Mouse (Mus musculus): ENCODE measurements around the gene Pde4d. TPM values are rescaled to one million over a fixed set of nuclear protein-coding genes. Genes with fewer than 3 reads are reported as not detected.

The Pde4d gene
- polyA plus RNA-seq, 1 experiment from 2014 or later, result 32.1 TPM

GRCm38 (mm10) chr13:109508472-109508871 is 1058.7 kb downstream of the Pde4d start:
- no peak for ATAC-seq (ENCODE audit: low read depth)
- H3K27ac ChIP-seq (ENCODE audit: low read depth, low read length), result no peak overlapping the region
- no peaks in the 10 kb centered on the region for H3K9me3 ChIP-seq (ENCODE audit: control insufficient read depth, low read length)
- no peaks in the 10 kb centered on the region for H3K4me1 ChIP-seq (ENCODE audit: control insufficient read depth, insufficient read depth, low read length)
- H3K4me2 ChIP-seq (ENCODE audit: low read depth, low read length), result no peak overlapping the region
- no peaks in the 10 kb centered on the region for H3K27me3 ChIP-seq (ENCODE audit: control insufficient read depth, insufficient read depth, low read length)
- H3K9ac ChIP-seq (replicated peaks; ENCODE audit: low read depth, low read length), result no peak overlapping the region
- no peaks in the 10 kb centered on the region for H3K36me3 ChIP-seq (ENCODE audit: control insufficient read depth, insufficient read depth, low read length)
- no peak overlapping the region for H3K4me3 ChIP-seq (ENCODE audit: low read depth, low read length)
- WGBS, result 89% methylated on average over 4 of the region's 4 CpGs

DNA sequence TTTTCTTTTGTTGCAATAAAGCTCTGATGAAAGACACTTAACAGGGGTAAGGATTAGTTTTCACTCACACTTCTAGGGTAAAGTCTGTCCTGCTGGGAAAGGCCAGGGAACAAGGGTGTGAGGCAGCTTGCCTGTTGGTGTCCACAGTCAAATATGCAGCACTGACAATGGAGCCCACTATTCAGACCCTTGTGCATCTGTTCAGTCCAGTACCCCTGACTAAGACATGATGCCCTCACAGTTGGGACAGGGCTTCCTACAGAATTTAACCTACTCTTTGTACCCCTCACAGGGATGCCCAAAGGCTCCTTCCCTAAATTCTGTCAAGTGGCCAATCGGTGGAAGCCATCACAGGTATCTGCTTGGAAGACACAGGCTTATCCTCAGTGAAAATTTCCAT is 1068.4 kb downstream of the Pde4d start:
- 93% methylated on average over 1 of the region's 1 CpGs for WGBS
- H3K4me2 ChIP-seq (ENCODE audit: low read depth, low read length), result no peak overlapping the region
- ATAC-seq (ENCODE audit: low read depth), result no peak
- no peaks in the 10 kb centered on the region for H3K27me3 ChIP-seq (ENCODE audit: control insufficient read depth, insufficient read depth, low read length)
- H3K9me3 ChIP-seq (ENCODE audit: control insufficient read depth, low read length), result no peaks in the 10 kb centered on the region
- H3K4me1 ChIP-seq (ENCODE audit: control insufficient read depth, insufficient read depth, low read length), result no peaks in the 10 kb centered on the region
- no peaks in the 10 kb centered on the region for H3K36me3 ChIP-seq (ENCODE audit: control insufficient read depth, insufficient read depth, low read length)
- H3K27ac ChIP-seq (ENCODE audit: low read depth, low read length), result no peak overlapping the region
- no peak overlapping the region for H3K4me3 ChIP-seq (ENCODE audit: low read depth, low read length)
- H3K9ac ChIP-seq (replicated peaks; ENCODE audit: low read depth, low read length), result no peak overlapping the region

DNA sequence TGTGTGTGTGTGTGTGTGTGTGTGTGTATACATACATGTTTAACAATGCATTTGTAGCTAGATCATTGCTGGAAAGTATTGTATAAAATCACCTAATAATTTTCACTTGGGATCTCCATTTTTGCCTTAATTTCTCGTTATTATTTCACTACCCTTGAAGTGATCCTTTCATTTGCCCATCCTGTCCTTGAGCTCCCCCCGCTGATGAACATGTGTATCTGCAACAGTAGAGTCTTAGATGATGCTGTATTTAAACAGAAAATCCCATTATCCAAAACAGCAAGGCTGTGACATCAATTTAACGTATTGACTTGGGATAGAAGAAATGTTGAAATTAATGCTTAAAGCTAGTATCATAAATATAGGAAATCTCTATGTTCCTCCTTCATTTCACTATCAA is 1069.7 kb downstream of the Pde4d start:
- Histone ChIP-seq H3K4me1 (ENCODE audit: control insufficient read depth, insufficient read depth, low read length) (no peaks in the 10 kb centered on the region), H3K4me2 (ENCODE audit: low read depth, low read length) (no peak overlapping the region), H3K27me3 (ENCODE audit: control insufficient read depth, insufficient read depth, low read length) (no peaks in the 10 kb centered on the region), H3K4me3 (ENCODE audit: low read depth, low read length) (no peak overlapping the region), H3K9ac (replicated peaks; ENCODE audit: low read depth, low read length) (no peak overlapping the region), H3K36me3 (ENCODE audit: control insufficient read depth, insufficient read depth, low read length) (no peaks in the 10 kb centered on the region), H3K27ac (ENCODE audit: low read depth, low read length) (no peak overlapping the region), H3K9me3 (ENCODE audit: control insufficient read depth, low read length) (no peaks in the 10 kb centered on the region)
- WGBS, result 39% methylated on average over 3 of the region's 3 CpGs
- ATAC-seq (ENCODE audit: low read depth), result no peak

DNA sequence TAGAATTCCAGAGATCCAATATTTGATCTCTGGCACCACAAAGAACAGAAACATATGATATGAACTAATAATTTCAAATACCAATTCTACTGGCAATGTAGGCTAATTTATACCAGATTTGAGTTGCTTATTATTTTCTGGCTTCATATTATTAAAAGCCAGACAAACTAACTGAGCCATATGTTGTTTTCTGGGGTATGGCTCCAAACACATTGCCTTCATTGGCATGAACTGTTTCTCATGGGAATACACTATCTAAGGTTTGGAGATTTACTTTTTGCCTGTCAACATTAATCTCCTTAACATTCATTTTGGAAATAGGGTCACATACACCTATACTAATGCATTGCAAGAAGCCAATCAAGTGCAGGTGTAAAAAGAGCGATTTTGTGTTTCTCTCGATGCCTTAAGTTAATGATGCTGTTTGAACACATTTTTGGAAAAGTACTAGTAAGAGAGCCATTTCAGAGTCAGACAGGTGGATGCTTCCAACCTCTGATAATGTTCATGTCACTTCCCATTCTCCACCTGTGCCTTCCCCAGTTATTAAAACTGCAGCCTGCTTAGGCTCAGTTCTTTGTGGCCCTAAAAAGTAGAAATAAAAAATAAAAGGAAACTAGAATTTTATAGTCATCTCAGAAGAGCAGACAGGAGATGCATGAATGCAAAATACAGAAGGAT is 1070.4 kb downstream of the Pde4d start:
- Histone ChIP-seq H3K36me3 (ENCODE audit: control insufficient read depth, insufficient read depth, low read length) (no peaks in the 10 kb centered on the region), H3K4me1 (ENCODE audit: control insufficient read depth, insufficient read depth, low read length) (no peaks in the 10 kb centered on the region), H3K9ac (replicated peaks; ENCODE audit: low read depth, low read length) (no peak overlapping the region), H3K4me3 (ENCODE audit: low read depth, low read length) (no peak overlapping the region), H3K27ac (ENCODE audit: low read depth, low read length) (no peak overlapping the region), H3K4me2 (ENCODE audit: low read depth, low read length) (no peak overlapping the region), H3K9me3 (ENCODE audit: control insufficient read depth, low read length) (no peaks in the 10 kb centered on the region), H3K27me3 (ENCODE audit: control insufficient read depth, insufficient read depth, low read length) (no peaks in the 10 kb centered on the region)
- WGBS, result 85% methylated on average over 2 of the region's 2 CpGs
- ATAC-seq (ENCODE audit: low read depth), result no peak

- Histone ChIP-seq H3K36me3 (ENCODE audit: control insufficient read depth, insufficient read depth, low read length) (no peaks in the 10 kb centered on the region), H3K9ac (replicated peaks; ENCODE audit: low read depth, low read length) (no peak overlapping the region), H3K27me3 (ENCODE audit: control insufficient read depth, insufficient read depth, low read length) (no peaks in the 10 kb centered on the region), H3K4me2 (ENCODE audit: low read depth, low read length) (no peak overlapping the region), H3K27ac (ENCODE audit: low read depth, low read length) (peak overlapping the region; percentile 69), H3K4me1 (ENCODE audit: control insufficient read depth, insufficient read depth, low read length) (no peaks in the 10 kb centered on the region), H3K4me3 (ENCODE audit: low read depth, low read length) (no peak overlapping the region), H3K9me3 (ENCODE audit: control insufficient read depth, low read length) (no peaks in the 10 kb centered on the region)
- WGBS, result 36% methylated on average over 3 of the region's 3 CpGs
- ATAC-seq (ENCODE audit: low read depth), result peak; percentile 70
Measured at GRCm38 (mm10) chr13:109533838-109534523, 1084.2 kb downstream of the Pde4d start.

DNA sequence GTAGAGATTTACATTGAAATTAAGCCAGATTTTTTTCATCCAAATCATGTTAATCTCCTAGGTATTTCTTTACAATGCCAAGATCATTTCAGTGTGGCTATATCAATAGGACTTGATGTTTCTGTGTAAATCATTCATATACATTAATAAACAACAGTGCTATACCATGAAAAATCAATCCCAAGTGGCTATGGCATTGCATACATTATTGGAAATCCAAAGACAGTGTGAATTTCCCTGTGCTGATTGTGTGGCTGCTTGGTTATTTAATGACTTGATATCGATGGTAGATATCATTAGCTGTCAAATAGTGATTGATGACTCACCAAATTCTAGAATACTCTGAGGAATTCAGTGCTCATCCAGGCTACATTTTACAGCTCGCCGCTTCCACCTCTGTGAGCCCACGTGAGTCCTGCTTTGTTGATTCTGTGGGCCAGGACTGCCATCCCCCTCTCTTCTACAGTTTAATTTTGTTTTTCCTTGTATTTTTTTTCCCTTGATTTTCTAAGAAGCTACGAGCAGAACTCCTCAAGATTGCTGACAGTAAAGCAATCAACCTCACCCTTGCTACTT is 1085.0 kb downstream of the Pde4d start:
- Histone ChIP-seq H3K9ac (replicated peaks; ENCODE audit: low read depth, low read length) (no peak overlapping the region), H3K27me3 (ENCODE audit: control insufficient read depth, insufficient read depth, low read length) (no peaks in the 10 kb centered on the region), H3K4me1 (ENCODE audit: control insufficient read depth, insufficient read depth, low read length) (no peaks in the 10 kb centered on the region), H3K36me3 (ENCODE audit: control insufficient read depth, insufficient read depth, low read length) (no peaks in the 10 kb centered on the region), H3K4me2 (ENCODE audit: low read depth, low read length) (no peak overlapping the region), H3K4me3 (ENCODE audit: low read depth, low read length) (no peak overlapping the region), H3K27ac (ENCODE audit: low read depth, low read length) (peak overlapping the region; percentile 69; the same call in 1 of the 2 replicates), H3K9me3 (ENCODE audit: control insufficient read depth, low read length) (no peaks in the 10 kb centered on the region)
- peak; percentile 60; the same call in 1 of the 2 replicates for ATAC-seq (ENCODE audit: low read depth)
- 47% methylated on average over 5 of the region's 5 CpGs for WGBS

GRCm38 (mm10) chr13:109536636-109537035 is 1086.9 kb downstream of the Pde4d start:
- Histone ChIP-seq H3K4me3 (ENCODE audit: low read depth, low read length) (no peak overlapping the region), H3K27ac (ENCODE audit: low read depth, low read length) (no peak overlapping the region), H3K36me3 (ENCODE audit: control insufficient read depth, insufficient read depth, low read length) (no peaks in the 10 kb centered on the region), H3K27me3 (ENCODE audit: control insufficient read depth, insufficient read depth, low read length) (no peaks in the 10 kb centered on the region), H3K4me1 (ENCODE audit: control insufficient read depth, insufficient read depth, low read length) (no peaks in the 10 kb centered on the region), H3K4me2 (ENCODE audit: low read depth, low read length) (no peak overlapping the region), H3K9ac (replicated peaks; ENCODE audit: low read depth, low read length) (no peak overlapping the region), H3K9me3 (ENCODE audit: control insufficient read depth, low read length) (no peaks in the 10 kb centered on the region)
- ATAC-seq (ENCODE audit: low read depth), result no peak
- WGBS, result 70% methylated on average over 4 of the region's 4 CpGs

- Histone ChIP-seq H3K4me3 (ENCODE audit: low read depth, low read length) (no peak overlapping the region), H3K9me3 (ENCODE audit: control insufficient read depth, low read length) (no peaks in the 10 kb centered on the region), H3K4me2 (ENCODE audit: low read depth, low read length) (no peak overlapping the region), H3K9ac (replicated peaks; ENCODE audit: low read depth, low read length) (no peak overlapping the region), H3K4me1 (ENCODE audit: control insufficient read depth, insufficient read depth, low read length) (no peaks in the 10 kb centered on the region), H3K36me3 (ENCODE audit: control insufficient read depth, insufficient read depth, low read length) (no peaks in the 10 kb centered on the region), H3K27ac (ENCODE audit: low read depth, low read length) (no peak overlapping the region), H3K27me3 (ENCODE audit: control insufficient read depth, insufficient read depth, low read length) (no peaks in the 10 kb centered on the region)
- ATAC-seq (ENCODE audit: low read depth), result no peak
- 60% methylated on average over 3 of the region's 3 CpGs for WGBS
Measured at GRCm38 (mm10) chr13:109539371-109539770, 1089.6 kb downstream of the Pde4d start.

- Histone ChIP-seq H3K4me1 (ENCODE audit: control insufficient read depth, insufficient read depth, low read length) (no peaks in the 10 kb centered on the region), H3K27me3 (ENCODE audit: control insufficient read depth, insufficient read depth, low read length) (no peaks in the 10 kb centered on the region), H3K9ac (replicated peaks; ENCODE audit: low read depth, low read length) (no peak overlapping the region), H3K4me2 (ENCODE audit: low read depth, low read length) (no peak overlapping the region), H3K9me3 (ENCODE audit: control insufficient read depth, low read length) (no peaks in the 10 kb centered on the region), H3K27ac (ENCODE audit: low read depth, low read length) (no peak overlapping the region), H3K36me3 (ENCODE audit: control insufficient read depth, insufficient read depth, low read length) (no peaks in the 10 kb centered on the region), H3K4me3 (ENCODE audit: low read depth, low read length) (no peak overlapping the region)
- ATAC-seq (ENCODE audit: low read depth), result peak; percentile 45; the same call in 1 of the 2 replicates
- WGBS, result 60% methylated on average over 4 of the region's 4 CpGs
Measured at GRCm38 (mm10) chr13:109544646-109545045, 1094.9 kb downstream of the Pde4d start.

Measured in neural tube, embryonic 14.5 days (tissue).